Mouse (Mus musculus) midbrain, postnatal 0 days (tissue): ENCODE data around the gene Tmem266. TPM values are rescaled to one million over a fixed set of nuclear protein-coding genes. Genes with fewer than 3 reads are reported as not detected.

Experiments
- ATAC-seq: fragments of 200-750 bp; cut with Nextera tagmentation; 2 replicates; pipeline ENCODE4 v1.8.0; 2017; ENCODE audit warnings: moderate number of reproducible peaks, mild to moderate bottlenecking, moderate TSS enrichment, moderate library complexity; ENCODE audit not compliant: low FRiP score
- DNase-seq: peaks from one replicate; pipeline ENCODE4 v3.0.0-alpha.2; 2015; ENCODE audit warnings: low spot score
- H3K27ac ChIP-seq: fragments of 300-500 bp; sonication (generic); 2 replicates; pipeline ENCODE4 v1.5.1; 2014; ENCODE audit warnings: low read depth, mild to moderate bottlenecking, low read length, mixed read lengths
- H3K27me3 ChIP-seq: fragments of 300-500 bp; sonication (generic); 2 replicates; pipeline ENCODE4 v1.6.1; 2014; ENCODE audit warnings: low read length, control low read depth, mixed read lengths; ENCODE audit not compliant: insufficient read depth
- H3K36me3 ChIP-seq: fragments of 300-500 bp; sonication (generic); 2 replicates; pipeline ENCODE4 v1.6.1; 2014; ENCODE audit warnings: low read length, control low read depth, mixed read lengths; ENCODE audit not compliant: insufficient read depth
- H3K4me1 ChIP-seq: fragments of 300-500 bp; sonication (generic); 2 replicates; pipeline ENCODE4 v1.6.1; 2014; ENCODE audit warnings: mild to moderate bottlenecking, control low read depth, antibody characterized with exemption, low read length, mixed read lengths; ENCODE audit not compliant: insufficient read depth
- H3K4me2 ChIP-seq: fragments of 300-500 bp; sonication (generic); 2 replicates; pipeline ENCODE4 v1.6.1; 2014; ENCODE audit warnings: low read depth, mild to moderate bottlenecking, low read length, mixed read lengths; ENCODE audit not compliant: poor library complexity, severe bottlenecking
- H3K4me3 ChIP-seq: fragments of 300-500 bp; sonication (generic); 2 replicates; pipeline ENCODE4 v1.5.1; 2014; ENCODE audit warnings: low read depth, mild to moderate bottlenecking, low read length, moderate library complexity
- H3K9ac ChIP-seq: fragments of 300-500 bp; sonication (generic); replicated peaks from 2 replicates; pipeline ENCODE4 v1.6.1; 2014; ENCODE audit warnings: mild to moderate bottlenecking, low read length, moderate library complexity, mixed read lengths; ENCODE audit not compliant: poor library complexity, severe bottlenecking
- H3K9me3 ChIP-seq: fragments of 300-500 bp; sonication (generic); 2 replicates; pipeline ENCODE4 v1.6.1; 2016; ENCODE audit warnings: low read length, control low read depth
- CTCF ChIP-seq: IDR thresholded peaks from 2 replicates; pipeline ENCODE4 v1.5.1; 2016; ENCODE audit warnings: antibody characterized with exemption, mild to moderate bottlenecking
- WGBS: fragments of 180-500 bp; shearing (Covaris S2); extraction: QIAGEN DNeasy Blood & Tissue Kit; methylation state at CpG from one replicate; pipeline ENCODE4 v1.1.7; 2014; 5-methylcytosine and 5-hydroxymethylcytosine counted together
- polyA plus RNA-seq: library from polyadenylated mRNA; unstranded; fragments of >200 nt; fragmentation: Nextera tagmentation; extraction: Ambion mirVana; gene quantifications from 2 replicates; pipeline ENCODE4 v1.2.1, GENCODE M21; 2015
- total RNA-seq: library from RNA; depleted of rRNA; stranded (reverse); fragments of >200 nt; gene quantifications from 2 replicates; pipeline ENCODE4 v1.2.3, GENCODE M21; 2014

The Tmem266 gene
- total and polyA plus RNA-seq, 2 experiments from 2014 or later, result 7.3 to 12.5 TPM

DNA sequence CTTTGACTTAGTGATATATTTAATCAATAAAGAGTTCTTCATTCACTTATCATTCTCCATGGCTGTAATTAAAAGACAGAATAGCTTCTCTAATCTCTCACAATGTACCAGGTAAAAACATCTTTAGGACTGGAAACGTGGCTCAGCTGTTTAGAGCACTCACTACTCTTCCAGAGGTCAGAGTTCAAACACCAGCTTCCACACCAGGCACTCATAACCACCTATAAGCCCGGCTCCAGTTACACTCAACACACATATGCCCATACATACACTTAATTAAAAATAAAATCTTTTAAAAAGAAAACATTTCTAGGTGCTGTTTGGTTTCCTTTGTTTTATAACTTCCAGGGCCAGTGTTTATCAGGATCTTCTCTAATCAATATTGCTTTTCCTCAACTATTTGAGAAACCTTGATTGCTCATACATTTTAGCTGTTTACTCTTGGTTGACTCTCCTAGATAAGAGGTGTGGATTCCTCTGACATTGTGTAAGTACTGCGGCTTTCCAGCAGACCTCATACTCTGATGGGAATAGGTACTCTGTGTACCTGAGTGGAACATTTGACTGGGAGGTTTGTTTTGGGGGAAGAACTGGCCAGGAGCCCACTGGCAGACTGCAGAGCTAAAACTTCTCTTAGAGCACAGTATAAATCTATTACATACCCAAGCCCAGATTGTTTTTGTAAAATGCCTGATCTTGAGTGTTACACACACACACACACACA lies 37.1 kb upstream of the Tmem266 start:
- 73% methylated on average over 3 of the region's 3 CpGs for WGBS
- no peaks in the 10 kb centered on the region for H3K36me3 ChIP-seq
- no peaks in the 10 kb centered on the region for H3K4me1 ChIP-seq
- H3K27ac ChIP-seq, result no peak overlapping the region
- H3K9ac ChIP-seq, result no peak overlapping the region
- H3K4me2 ChIP-seq, result no peak overlapping the region
- H3K9me3 ChIP-seq, result no peaks in the 10 kb centered on the region
- H3K27me3 ChIP-seq, result no peaks in the 10 kb centered on the region
- no peak for DNase-seq
- no peak overlapping the region for H3K4me3 ChIP-seq
- ATAC-seq, result no peak
- TF ChIP-seq CTCF, result no peak

DNA sequence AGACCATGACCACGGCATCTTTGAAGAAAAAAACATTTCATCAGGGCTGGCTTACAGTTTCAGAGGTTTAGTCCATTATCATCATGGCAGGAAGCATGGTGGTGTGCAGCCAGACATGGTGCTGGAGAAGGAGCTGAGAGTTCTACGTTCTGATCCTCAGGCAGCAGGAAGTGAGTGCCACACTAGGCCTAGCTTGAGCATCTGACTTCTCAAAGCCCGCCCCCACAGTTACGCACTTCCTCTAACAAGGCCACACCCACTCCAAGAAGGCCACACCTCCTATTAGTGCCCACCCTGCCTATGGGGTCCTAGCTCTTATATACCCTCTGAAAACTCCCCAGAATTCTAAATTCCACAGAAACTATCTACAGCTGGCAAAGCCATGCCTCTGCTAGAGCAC lies 34.7 kb upstream of the Tmem266 start:
- Histone ChIP-seq H3K9ac (no peak overlapping the region), H3K9me3 (no peaks in the 10 kb centered on the region), H3K27me3 (no peaks in the 10 kb centered on the region), H3K36me3 (no peaks in the 10 kb centered on the region), H3K27ac (no peak overlapping the region), H3K4me2 (no peak overlapping the region), H3K4me3 (no peak overlapping the region), H3K4me1 (no peaks in the 10 kb centered on the region)
- TF ChIP-seq CTCF, result no peak
- 94% methylated on average over 4 of the region's 4 CpGs for WGBS
- ATAC-seq (no peak), DNase-seq (no peak)

DNA sequence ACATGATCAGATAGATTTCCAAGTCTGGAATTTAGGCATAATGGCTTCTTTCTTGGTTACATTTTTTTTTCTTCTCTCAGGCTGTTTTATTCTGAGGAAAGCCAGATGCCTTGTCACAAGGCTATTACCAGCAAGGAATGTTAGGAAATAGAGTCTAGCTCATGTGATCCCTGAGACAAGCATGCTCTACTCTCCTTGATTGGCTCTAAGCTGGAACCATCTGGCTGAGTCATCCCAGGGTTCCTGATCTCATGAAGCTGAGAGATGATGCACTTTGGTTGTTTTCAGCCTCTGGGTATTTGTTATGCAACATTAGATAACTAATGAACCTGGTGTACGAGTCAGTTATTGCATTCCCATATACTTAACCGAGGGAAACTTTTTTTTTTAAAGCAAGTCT lies 30.5 kb upstream of the Tmem266 start:
- ATAC-seq (no peak), DNase-seq (no peak)
- H3K36me3 ChIP-seq, result no peaks in the 10 kb centered on the region
- H3K27me3 ChIP-seq, result no peaks in the 10 kb centered on the region
- TF ChIP-seq CTCF, result no peak
- H3K4me2 ChIP-seq, result no peak overlapping the region
- 74% methylated on average over 2 of the region's 2 CpGs for WGBS
- no peaks in the 10 kb centered on the region for H3K9me3 ChIP-seq
- no peaks in the 10 kb centered on the region for H3K4me1 ChIP-seq
- H3K27ac ChIP-seq, result no peak overlapping the region
- no peak overlapping the region for H3K4me3 ChIP-seq
- H3K9ac ChIP-seq, result no peak overlapping the region

DNA sequence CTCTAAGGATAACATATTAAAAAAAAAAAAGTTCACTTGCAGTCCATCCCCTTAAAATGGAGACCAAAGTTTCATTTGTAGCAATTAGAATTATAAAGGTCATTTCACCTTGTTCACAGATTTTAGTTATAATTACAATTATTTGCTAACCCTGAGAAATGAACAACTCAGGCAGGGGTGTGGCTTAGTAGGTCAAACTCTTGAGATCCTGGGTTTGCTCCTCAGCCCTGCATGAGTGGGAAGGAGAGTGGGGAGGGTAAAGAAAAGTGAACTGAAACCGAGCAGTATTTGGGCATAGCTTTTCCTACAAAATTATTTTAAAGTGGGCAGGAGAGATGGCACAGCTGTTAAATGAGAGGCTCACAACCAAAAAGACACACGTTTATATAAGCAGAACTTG lies 19.6 kb upstream of the Tmem266 start:
- H3K27me3 ChIP-seq, result no peaks in the 10 kb centered on the region
- DNase-seq (no peak), ATAC-seq (no peak)
- 73% methylated on average over 2 of the region's 2 CpGs for WGBS
- H3K9me3 ChIP-seq, result no peaks in the 10 kb centered on the region
- H3K4me3 ChIP-seq, result no peak overlapping the region
- H3K4me2 ChIP-seq, result no peak overlapping the region
- no peaks in the 10 kb centered on the region for H3K4me1 ChIP-seq
- no peaks in the 10 kb centered on the region for H3K36me3 ChIP-seq
- H3K27ac ChIP-seq, result no peak overlapping the region
- no peak overlapping the region for H3K9ac ChIP-seq
- TF ChIP-seq CTCF, result no peak

DNA sequence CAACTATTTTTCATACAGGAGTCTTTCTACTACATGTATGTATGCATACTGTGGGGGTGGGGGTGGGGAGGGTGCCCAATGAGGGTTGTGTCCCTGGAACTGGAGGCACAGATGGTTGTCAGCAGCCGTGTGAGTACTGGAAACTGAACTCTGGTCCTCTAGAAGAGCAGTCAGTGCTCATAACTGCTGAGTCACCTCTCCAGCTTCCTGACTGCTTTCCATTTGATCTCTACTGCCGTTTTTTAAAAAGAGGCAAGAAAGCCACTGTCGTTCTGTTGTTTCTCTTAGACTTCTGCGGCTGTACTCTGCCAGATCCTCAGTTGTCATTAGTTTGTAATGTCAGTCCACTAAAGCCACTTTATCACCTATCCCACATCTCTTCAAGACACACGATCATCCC lies 19.2 kb upstream of the Tmem266 start:
- H3K9me3 ChIP-seq, result no peaks in the 10 kb centered on the region
- no peak overlapping the region for H3K4me2 ChIP-seq
- TF ChIP-seq CTCF, result no peak
- 73% methylated on average over 5 of the region's 5 CpGs for WGBS
- DNase-seq (no peak), ATAC-seq (no peak)
- no peak overlapping the region for H3K9ac ChIP-seq
- no peaks in the 10 kb centered on the region for H3K4me1 ChIP-seq
- no peaks in the 10 kb centered on the region for H3K27me3 ChIP-seq
- H3K36me3 ChIP-seq, result no peaks in the 10 kb centered on the region
- H3K27ac ChIP-seq, result no peak overlapping the region
- no peak overlapping the region for H3K4me3 ChIP-seq

DNA sequence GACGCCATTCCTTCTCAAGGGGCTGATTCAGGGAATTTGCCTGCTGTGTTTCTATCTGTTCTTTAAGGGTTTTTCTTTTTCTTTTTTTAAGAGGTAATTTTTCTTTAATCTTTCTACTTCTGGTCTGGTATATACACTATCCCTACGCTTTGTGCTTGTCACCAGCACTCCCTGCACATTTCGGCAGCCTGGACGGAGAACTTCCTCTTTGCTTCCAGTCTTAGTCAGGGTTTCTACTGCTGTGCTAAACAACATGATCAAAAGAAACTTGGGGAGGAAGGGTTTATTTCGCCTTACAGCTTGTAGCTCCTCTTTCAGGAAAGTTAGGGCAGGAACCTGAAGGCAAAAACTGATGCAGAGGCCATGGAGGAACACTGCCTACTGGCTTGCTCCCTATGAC lies 18.3 kb upstream of the Tmem266 start:
- Histone ChIP-seq H3K36me3 (no peaks in the 10 kb centered on the region), H3K27me3 (no peaks in the 10 kb centered on the region), H3K4me2 (no peak overlapping the region), H3K4me3 (no peak overlapping the region), H3K27ac (no peak overlapping the region), H3K9me3 (no peaks in the 10 kb centered on the region), H3K4me1 (no peaks in the 10 kb centered on the region), H3K9ac (no peak overlapping the region)
- no peak for DNase-seq
- 80% methylated on average over 5 of the region's 5 CpGs for WGBS
- ATAC-seq, result no peak
- TF ChIP-seq CTCF, result no peak
